Mouse (Mus musculus) heart, embryonic 14.5 days (tissue): ENCODE measurements around the gene Myh6. TPM values are rescaled to one million over a fixed set of nuclear protein-coding genes. Genes with fewer than 3 reads are reported as not detected.
"Not testable (repeated sequence)": the region's sequence is repeated elsewhere in the genome, so short reads cannot be mapped to it uniquely, and the experiment has no call there.

Source experiments
- ATAC-seq: fragments of 200-750 bp; cut with Nextera tagmentation; 2 replicates; pipeline ENCODE4 v1.8.0; 2017; ENCODE audit warnings: low read depth, moderate TSS enrichment; ENCODE audit not compliant: insufficient number of reproducible peaks, insufficient read depth, low FRiP score
- H3K27ac ChIP-seq, 2 experiments: fragments of 200-500 bp in 1 of 2; fragments of 300-500 bp in 1 of 2; sonication (generic) in 1 of 2; replicated peaks in 1 of 2; 2 replicates each; pipeline ENCODE4 v1.5.1; 2012 to 2014; ENCODE audit warnings: low read depth in 2 of 2, low read length in 2 of 2, control low read depth in 1 of 2, mild to moderate bottlenecking in 1 of 2, mixed read lengths in 1 of 2; ENCODE audit not compliant: control insufficient read depth in 1 of 2, insufficient read depth in 1 of 2
- H3K27me3 ChIP-seq: fragments of 300-500 bp; sonication (generic); 2 replicates; pipeline ENCODE4 v1.6.1; 2014; ENCODE audit warnings: mild to moderate bottlenecking, low read length, control low read depth; ENCODE audit not compliant: control insufficient read depth, insufficient read depth
- H3K36me3 ChIP-seq: fragments of 300-500 bp; sonication (generic); 2 replicates; pipeline ENCODE4 v1.6.1; 2014; ENCODE audit warnings: mild to moderate bottlenecking, control low read depth, low read length, mixed read lengths; ENCODE audit not compliant: control insufficient read depth, insufficient read depth
- H3K4me1 ChIP-seq, 2 experiments: fragments of 200-500 bp in 1 of 2; fragments of 300-500 bp in 1 of 2; sonication (generic) in 1 of 2; 2 replicates each; pipeline ENCODE4 v1.6.1; 2012 to 2014; ENCODE audit warnings: low read length in 2 of 2, control low read depth in 1 of 2, mixed read lengths in 1 of 2; ENCODE audit not compliant: control insufficient read depth in 2 of 2, insufficient read depth in 2 of 2
- H3K4me2 ChIP-seq: fragments of 300-500 bp; sonication (generic); 2 replicates; pipeline ENCODE4 v1.6.1; 2014; ENCODE audit warnings: mild to moderate bottlenecking, low read length
- H3K4me3 ChIP-seq, 2 experiments: fragments of 200-500 bp in 1 of 2; fragments of 300-500 bp in 1 of 2; sonication (generic) in 1 of 2; 2 replicates each; pipeline ENCODE4 v1.5.1; 2012 to 2014; ENCODE audit warnings: low read length in 2 of 2, mild to moderate bottlenecking in 2 of 2, control low read depth in 1 of 2, low read depth in 1 of 2, moderate library complexity in 1 of 2; ENCODE audit not compliant: control insufficient read depth in 1 of 2, insufficient read depth in 1 of 2
- H3K9ac ChIP-seq: fragments of 300-500 bp; sonication (generic); 2 replicates; pipeline ENCODE4 v1.6.1; 2014; ENCODE audit warnings: mild to moderate bottlenecking, low read length
- H3K9me3 ChIP-seq: fragments of 300-500 bp; sonication (generic); 2 replicates; pipeline ENCODE4 v1.6.1; 2016; ENCODE audit warnings: low read length, control low read depth; ENCODE audit not compliant: control insufficient read depth
- WGBS: fragments of 180-500 bp; shearing (Covaris S2); extraction: QIAGEN DNeasy Blood & Tissue Kit; methylation state at CpG from one replicate; pipeline ENCODE4 v1.1.7; 2014; 5-methylcytosine and 5-hydroxymethylcytosine counted together
- polyA plus RNA-seq: library from polyadenylated mRNA; unstranded; fragments of >200 nt; fragmentation: Nextera tagmentation; extraction: Ambion mirVana; gene quantifications from 2 replicates; pipeline ENCODE4 v1.2.1, GENCODE M21; 2014

Gene Myh6
- polyA plus RNA-seq, 1 experiment from 2014 or later, result 2,728 TPM

- Histone ChIP-seq H3K9ac (peak overlapping the region; percentile 30; the same call in 1 of the 2 replicates), H3K36me3 (0 out of 2 replicates have a peak, but pooled peaks cover 4% of the 10 kb centered on the region), H3K9me3 (peaks cover 3% of the 10 kb centered on the region; the same call in 1 of the 2 replicates), H3K4me2 (no peak overlapping the region), H3K27ac (peak overlapping the region in 1 of 2 experiments; percentile 45; a peak in 1 of 4 replicates), H3K4me1 (peaks cover 49 to 51% of the 10 kb centered on the region in 2 experiments), H3K4me3 (no peak overlapping the region), H3K27me3 (no peaks in the 10 kb centered on the region)
- 87% methylated on average over 6 of the region's 6 CpGs for WGBS
- no peak for ATAC-seq
Measured at GRCm38 (mm10) chr14:55000814-55001213, 34.1 kb upstream of the Myh6 start.

DNA sequence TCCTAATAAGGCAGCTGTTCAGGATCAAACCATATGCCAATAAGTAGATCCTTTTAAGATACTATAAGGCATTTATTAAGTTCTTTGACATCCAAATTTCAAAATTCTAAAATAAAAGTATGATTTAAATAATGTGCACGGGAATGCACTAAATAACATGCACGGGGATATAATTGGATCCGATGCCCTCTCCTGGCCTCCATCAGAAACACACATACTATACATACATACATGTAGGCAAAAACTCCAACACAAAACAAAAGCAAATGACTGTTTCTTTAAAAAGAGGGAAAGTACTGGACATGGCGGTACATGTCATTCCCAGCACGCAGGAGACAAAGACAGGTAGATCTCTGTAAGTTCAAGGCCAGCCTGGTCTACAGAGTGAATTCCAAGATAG is 33.1 kb upstream of the Myh6 start:
- Histone ChIP-seq H3K27ac (peak overlapping the region in 1 of 2 experiments; percentile 35; a peak in 2 of 4 replicates), H3K4me1 (peaks cover 54 to 56% of the 10 kb centered on the region in 2 experiments)
- not testable (repeated sequence) for ATAC-seq, H3K4me3 ChIP-seq, H3K4me2 ChIP-seq, H3K9me3 ChIP-seq, H3K36me3 ChIP-seq, H3K27me3 ChIP-seq, H3K9ac ChIP-seq
- WGBS, result 69% methylated on average over 5 of the region's 5 CpGs

GRCm38 (mm10) chr14:54998680-54999079 is 32.0 kb upstream of the Myh6 start:
- H3K27ac ChIP-seq, result peak overlapping the region in 1 of 2 experiments; percentile 100; a peak in 2 of 4 replicates
- peaks cover 48 to 49% of the 10 kb centered on the region in 2 experiments for H3K4me1 ChIP-seq
- no peak overlapping the region; the same call in 1 of the 2 replicates for H3K9ac ChIP-seq

GRCm38 (mm10) chr14:54997297-54997696 is 30.6 kb upstream of the Myh6 start:
- Histone ChIP-seq H3K9ac (peak overlapping the region; percentile 89), H3K4me3 (peak overlapping the region; percentile 21 to 27), H3K27ac (peak overlapping the region; percentile 99 to 100), H3K9me3 (peaks cover 3% of the 10 kb centered on the region; the same call in 1 of the 2 replicates), H3K36me3 (peaks cover 16% of the 10 kb centered on the region), H3K27me3 (no peaks in the 10 kb centered on the region), H3K4me1 (peaks cover 34 to 37% of the 10 kb centered on the region in 2 experiments), H3K4me2 (peak overlapping the region; percentile 69)
- WGBS, result 26% methylated on average over 4 of the region's 4 CpGs
- ATAC-seq, result no peak

More at GRCm38 (mm10) chr14:54998680-54999079, 32.0 kb upstream of the Myh6 start:
- Histone ChIP-seq H3K4me3 (no peak overlapping the region), H3K9me3 (peaks cover 3% of the 10 kb centered on the region; the same call in 1 of the 2 replicates), H3K36me3 (0 out of 2 replicates have a peak, but pooled peaks cover 4% of the 10 kb centered on the region), H3K4me2 (no peak overlapping the region), H3K27me3 (no peaks in the 10 kb centered on the region)
- ATAC-seq, result no peak

- Histone ChIP-seq H3K4me3 (peak overlapping the region; percentile 21 to 27), H3K9me3 (peaks cover 3% of the 10 kb centered on the region; the same call in 1 of the 2 replicates), H3K36me3 (peaks cover 21% of the 10 kb centered on the region), H3K27me3 (no peaks in the 10 kb centered on the region), H3K4me2 (peak overlapping the region; percentile 73), H3K27ac (peak overlapping the region; percentile 99 to 100), H3K9ac (peak overlapping the region; percentile 100), H3K4me1 (peaks cover 29 to 32% of the 10 kb centered on the region in 2 experiments)
- peak; percentile 77 for ATAC-seq
- WGBS, result 27% methylated on average over 9 of the region's 9 CpGs
Measured at GRCm38 (mm10) chr14:54996793-54997192, 30.1 kb upstream of the Myh6 start.

GRCm38 (mm10) chr14:54995457-54996138 is 28.9 kb upstream of the Myh6 start:
- no peak for ATAC-seq
- H3K27me3 ChIP-seq, result 0 out of 2 replicates have a peak, but pooled peaks cover 3% of the 10 kb centered on the region
- peak overlapping the region; percentile 73 for H3K4me2 ChIP-seq
- H3K9ac ChIP-seq, result peak overlapping the region; percentile 100
- H3K27ac ChIP-seq, result peak overlapping the region; percentile 99 to 100
- peak overlapping the region; percentile 45 to 66; a peak in 3 of 4 replicates for H3K4me3 ChIP-seq
- H3K36me3 ChIP-seq, result peaks cover 28% of the 10 kb centered on the region
- WGBS, result 28% methylated on average over 14 of the region's 14 CpGs
- no peaks in the 10 kb centered on the region for H3K9me3 ChIP-seq
- H3K4me1 ChIP-seq, result peaks cover 29 to 32% of the 10 kb centered on the region in 2 experiments

DNA sequence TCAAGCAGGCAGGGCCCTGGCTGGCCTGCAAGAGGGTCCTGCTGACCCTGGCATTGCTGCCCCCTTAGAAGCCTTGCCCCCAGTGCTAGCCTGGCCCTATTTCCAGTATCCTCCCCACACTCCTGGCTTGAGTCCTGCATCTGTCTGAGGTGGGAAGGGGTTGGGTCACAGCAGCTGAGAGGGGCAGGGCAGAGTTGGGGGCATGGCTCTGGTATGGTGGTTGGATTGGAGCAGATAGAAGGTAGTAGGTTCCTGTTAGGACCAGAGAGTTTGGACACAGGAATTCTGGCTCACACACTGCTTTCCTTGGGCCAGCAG is 28.1 kb upstream of the Myh6 start:
- Histone ChIP-seq H3K4me2 (peak overlapping the region; percentile 73), H3K9ac (peak overlapping the region; percentile 100), H3K27ac (peak overlapping the region; percentile 99 to 100), H3K4me3 (peak overlapping the region; percentile 45 to 66), H3K9me3 (no peaks in the 10 kb centered on the region), H3K4me1 (peaks cover 29 to 32% of the 10 kb centered on the region in 2 experiments), H3K27me3 (0 out of 2 replicates have a peak, but pooled peaks cover 3% of the 10 kb centered on the region), H3K36me3 (peaks cover 36% of the 10 kb centered on the region)
- peak; percentile 40 for ATAC-seq
